Mouse (Mus musculus): ENCODE data around the gene Tigit. TPM values are rescaled to one million over a fixed set of nuclear protein-coding genes. Genes with fewer than 3 reads are reported as not detected.

Gene Tigit
- polyA plus RNA-seq, 1 experiment from 2014 or later = not detected

GRCm38 (mm10) chr16:43700575-43700974, 36.6 kb upstream of the Tigit start:
- Histone ChIP-seq H3K4me2 (replicated peaks; ENCODE audit: low read depth, low read length) (no peak overlapping the region), H3K36me3 (ENCODE audit: control insufficient read depth, insufficient read depth, low read length) (no peaks in the 10 kb centered on the region), H3K4me3 (ENCODE audit: low read length) (no peak overlapping the region), H3K27ac (ENCODE audit: low read depth, low read length) (no peak overlapping the region), H3K9ac (ENCODE audit: low read depth, low read length) (no peak overlapping the region), H3K27me3 (ENCODE audit: control insufficient read depth, insufficient read depth, low read length) (no peaks in the 10 kb centered on the region), H3K9me3 (ENCODE audit: control insufficient read depth, low read length) (no peaks in the 10 kb centered on the region), H3K4me1 (ENCODE audit: control insufficient read depth, insufficient read depth, low read length) (no peaks in the 10 kb centered on the region)
- WGBS = 81% methylated on average over 8 of the region's 8 CpGs
- no peak for ATAC-seq (ENCODE audit: low FRiP score, low TSS enrichment)

GRCm38 (mm10) chr16:43698735-43699649, 35.0 kb upstream of the Tigit start:
- Histone ChIP-seq H3K9me3 (ENCODE audit: control insufficient read depth, low read length) (no peaks in the 10 kb centered on the region), H3K36me3 (ENCODE audit: control insufficient read depth, insufficient read depth, low read length) (no peaks in the 10 kb centered on the region), H3K27ac (ENCODE audit: low read depth, low read length) (no peak overlapping the region), H3K4me2 (replicated peaks; ENCODE audit: low read depth, low read length) (no peak overlapping the region), H3K4me1 (ENCODE audit: control insufficient read depth, insufficient read depth, low read length) (no peaks in the 10 kb centered on the region), H3K27me3 (ENCODE audit: control insufficient read depth, insufficient read depth, low read length) (no peaks in the 10 kb centered on the region), H3K9ac (ENCODE audit: low read depth, low read length) (no peak overlapping the region), H3K4me3 (ENCODE audit: low read length) (no peak overlapping the region)
- no peak for ATAC-seq (ENCODE audit: low FRiP score, low TSS enrichment)
- WGBS = 77% methylated on average over 14 of the region's 14 CpGs

GRCm38 (mm10) chr16:43697772-43698171, 33.8 kb upstream of the Tigit start:
- no peak overlapping the region for H3K4me2 ChIP-seq (replicated peaks; ENCODE audit: low read depth, low read length)
- no peak for ATAC-seq (ENCODE audit: low FRiP score, low TSS enrichment)
- no peaks in the 10 kb centered on the region for H3K27me3 ChIP-seq (ENCODE audit: control insufficient read depth, insufficient read depth, low read length)
- no peak overlapping the region for H3K4me3 ChIP-seq (ENCODE audit: low read length)
- H3K9me3 ChIP-seq (ENCODE audit: control insufficient read depth, low read length) = no peaks in the 10 kb centered on the region
- no peaks in the 10 kb centered on the region for H3K36me3 ChIP-seq (ENCODE audit: control insufficient read depth, insufficient read depth, low read length)
- H3K27ac ChIP-seq (ENCODE audit: low read depth, low read length) = no peak overlapping the region
- H3K9ac ChIP-seq (ENCODE audit: low read depth, low read length) = no peak overlapping the region
- no peaks in the 10 kb centered on the region for H3K4me1 ChIP-seq (ENCODE audit: control insufficient read depth, insufficient read depth, low read length)
- WGBS = 90% methylated on average over 7 of the region's 7 CpGs

GRCm38 (mm10) chr16:43695852-43696251, 31.9 kb upstream of the Tigit start:
- no peak overlapping the region for H3K27ac ChIP-seq (ENCODE audit: low read depth, low read length)
- no peak for ATAC-seq (ENCODE audit: low FRiP score, low TSS enrichment)
- H3K4me2 ChIP-seq (replicated peaks; ENCODE audit: low read depth, low read length) = no peak overlapping the region
- no peak overlapping the region for H3K4me3 ChIP-seq (ENCODE audit: low read length)
- H3K27me3 ChIP-seq (ENCODE audit: control insufficient read depth, insufficient read depth, low read length) = no peaks in the 10 kb centered on the region
- no peak overlapping the region for H3K9ac ChIP-seq (ENCODE audit: low read depth, low read length)
- WGBS = 79% methylated on average over 7 of the region's 7 CpGs
- H3K36me3 ChIP-seq (ENCODE audit: control insufficient read depth, insufficient read depth, low read length) = no peaks in the 10 kb centered on the region
- no peaks in the 10 kb centered on the region for H3K9me3 ChIP-seq (ENCODE audit: control insufficient read depth, low read length)
- H3K4me1 ChIP-seq (ENCODE audit: control insufficient read depth, insufficient read depth, low read length) = no peaks in the 10 kb centered on the region

- WGBS = 96% methylated on average over 11 of the region's 11 CpGs
- Histone ChIP-seq H3K4me3 (ENCODE audit: low read length) (no peak overlapping the region), H3K9ac (ENCODE audit: low read depth, low read length) (no peak overlapping the region), H3K27me3 (ENCODE audit: control insufficient read depth, insufficient read depth, low read length) (no peaks in the 10 kb centered on the region), H3K27ac (ENCODE audit: low read depth, low read length) (no peak overlapping the region), H3K36me3 (ENCODE audit: control insufficient read depth, insufficient read depth, low read length) (no peaks in the 10 kb centered on the region), H3K4me1 (ENCODE audit: control insufficient read depth, insufficient read depth, low read length) (no peaks in the 10 kb centered on the region), H3K4me2 (replicated peaks; ENCODE audit: low read depth, low read length) (no peak overlapping the region), H3K9me3 (ENCODE audit: control insufficient read depth, low read length) (no peaks in the 10 kb centered on the region)
- no peak for ATAC-seq (ENCODE audit: low FRiP score, low TSS enrichment)
Measured at GRCm38 (mm10) chr16:43694104-43694503, 30.2 kb upstream of the Tigit start.

GRCm38 (mm10) chr16:43692611-43693010, 28.7 kb upstream of the Tigit start:
- Histone ChIP-seq H3K4me1 (ENCODE audit: control insufficient read depth, insufficient read depth, low read length) (no peaks in the 10 kb centered on the region), H3K27me3 (ENCODE audit: control insufficient read depth, insufficient read depth, low read length) (no peaks in the 10 kb centered on the region), H3K9ac (ENCODE audit: low read depth, low read length) (no peak overlapping the region), H3K36me3 (ENCODE audit: control insufficient read depth, insufficient read depth, low read length) (no peaks in the 10 kb centered on the region), H3K27ac (ENCODE audit: low read depth, low read length) (no peak overlapping the region), H3K4me3 (ENCODE audit: low read length) (no peak overlapping the region), H3K4me2 (replicated peaks; ENCODE audit: low read depth, low read length) (no peak overlapping the region), H3K9me3 (ENCODE audit: control insufficient read depth, low read length) (no peaks in the 10 kb centered on the region)
- WGBS = 83% methylated on average over 4 of the region's 4 CpGs
- no peak for ATAC-seq (ENCODE audit: low FRiP score, low TSS enrichment)

GRCm38 (mm10) chr16:43691741-43692140, 27.8 kb upstream of the Tigit start:
- H3K27me3 ChIP-seq (ENCODE audit: control insufficient read depth, insufficient read depth, low read length) = no peaks in the 10 kb centered on the region
- no peak overlapping the region for H3K27ac ChIP-seq (ENCODE audit: low read depth, low read length)
- no peak overlapping the region for H3K9ac ChIP-seq (ENCODE audit: low read depth, low read length)
- H3K4me2 ChIP-seq (replicated peaks; ENCODE audit: low read depth, low read length) = no peak overlapping the region
- no peaks in the 10 kb centered on the region for H3K36me3 ChIP-seq (ENCODE audit: control insufficient read depth, insufficient read depth, low read length)
- 95% methylated on average over 5 of the region's 5 CpGs for WGBS
- H3K4me3 ChIP-seq (ENCODE audit: low read length) = no peak overlapping the region
- no peak for ATAC-seq (ENCODE audit: low FRiP score, low TSS enrichment)
- no peaks in the 10 kb centered on the region for H3K9me3 ChIP-seq (ENCODE audit: control insufficient read depth, low read length)
- H3K4me1 ChIP-seq (ENCODE audit: control insufficient read depth, insufficient read depth, low read length) = no peaks in the 10 kb centered on the region

GRCm38 (mm10) chr16:43690912-43691311, 27.0 kb upstream of the Tigit start:
- Histone ChIP-seq H3K4me3 (ENCODE audit: low read length) (no peak overlapping the region), H3K9ac (ENCODE audit: low read depth, low read length) (no peak overlapping the region), H3K27ac (ENCODE audit: low read depth, low read length) (no peak overlapping the region), H3K27me3 (ENCODE audit: control insufficient read depth, insufficient read depth, low read length) (no peaks in the 10 kb centered on the region), H3K36me3 (ENCODE audit: control insufficient read depth, insufficient read depth, low read length) (no peaks in the 10 kb centered on the region), H3K9me3 (ENCODE audit: control insufficient read depth, low read length) (no peaks in the 10 kb centered on the region), H3K4me1 (ENCODE audit: control insufficient read depth, insufficient read depth, low read length) (no peaks in the 10 kb centered on the region), H3K4me2 (replicated peaks; ENCODE audit: low read depth, low read length) (no peak overlapping the region)
- 86% methylated on average over 2 of the region's 2 CpGs for WGBS
- no peak for ATAC-seq (ENCODE audit: low FRiP score, low TSS enrichment)

- Histone ChIP-seq H3K4me2 (replicated peaks; ENCODE audit: low read depth, low read length) (no peak overlapping the region), H3K4me3 (ENCODE audit: low read length) (no peak overlapping the region), H3K36me3 (ENCODE audit: control insufficient read depth, insufficient read depth, low read length) (no peaks in the 10 kb centered on the region), H3K27me3 (ENCODE audit: control insufficient read depth, insufficient read depth, low read length) (no peaks in the 10 kb centered on the region), H3K9me3 (ENCODE audit: control insufficient read depth, low read length) (no peaks in the 10 kb centered on the region), H3K27ac (ENCODE audit: low read depth, low read length) (no peak overlapping the region), H3K9ac (ENCODE audit: low read depth, low read length) (no peak overlapping the region), H3K4me1 (ENCODE audit: control insufficient read depth, insufficient read depth, low read length) (no peaks in the 10 kb centered on the region)
- WGBS = 90% methylated on average over 3 of the region's 3 CpGs
- no peak for ATAC-seq (ENCODE audit: low FRiP score, low TSS enrichment)
Measured at GRCm38 (mm10) chr16:43690211-43690690, 26.3 kb upstream of the Tigit start.

Data from kidney, embryonic 14.5 days (tissue).